28 mouse cellular contexts compared by ENCODE assay signal in the genomic region with DNA sequence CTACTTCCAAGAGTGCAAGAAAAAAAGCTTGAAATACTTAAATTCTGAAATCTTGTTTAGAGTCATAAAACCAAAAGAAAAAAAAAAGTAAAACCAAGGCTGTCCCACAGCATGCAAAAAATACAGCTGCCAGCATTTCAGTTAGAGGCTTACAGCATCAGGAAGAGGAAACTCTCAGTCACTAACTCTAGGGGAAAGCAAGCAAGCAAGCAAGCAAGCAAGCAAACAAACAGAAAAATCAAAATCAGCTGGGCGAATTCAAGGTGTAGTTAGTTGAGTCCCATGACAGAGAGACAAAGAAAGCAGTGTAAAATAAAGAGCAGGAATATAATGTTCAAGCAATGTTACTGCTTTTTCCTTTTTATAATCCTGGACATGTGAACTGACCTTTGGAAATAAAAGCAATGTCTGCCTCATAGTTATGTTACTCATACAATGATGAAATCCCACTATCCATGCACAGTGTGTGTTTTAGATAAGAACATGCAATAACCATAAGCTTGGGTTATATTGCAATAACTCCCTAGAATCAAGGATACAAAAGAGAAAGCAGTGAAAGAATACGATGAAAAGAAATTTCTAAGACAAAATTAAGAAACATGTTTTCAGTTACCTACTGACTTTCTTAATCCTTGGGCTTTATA.
DNase-seq lines count a peak whose midpoint lies in the region; ATAC-seq and TF ChIP-seq lines count a peak whose summit lies in the region.
"Had no signal": no experiment of that assay in that cellular context is flagged by ENCODE, and none has a peak within 500 bp of the region (broad histone marks: within the 10 kb centered on the region; RNA-seq: fewer than 3 reads in every experiment).

No protein-coding gene starts in this region.

- 0 out of 2 replicates have a peak overlapping the region, but pooled peaks have one; percentile 20 for H3K27ac ChIP-seq in midbrain, embryonic 14.5 days (replicated peaks; ENCODE audit: low read depth, low read length)
- no peak overlapping the region for H3K27ac ChIP-seq in midbrain, embryonic 15.5 days
- H3K27ac ChIP-seq in intestine, postnatal 0 days (ENCODE audit: low read depth, low read length): peak overlapping the region; percentile 78
- H3K27ac ChIP-seq in heart, embryonic 12.5 days (ENCODE audit: poor library complexity, severe bottlenecking): no peak overlapping the region
- H3K27ac ChIP-seq: forebrain, embryonic 13.5 days; heart, adult 2 months; heart, embryonic 13.5 days; hindbrain, embryonic 14.5 days; kidney, postnatal 0 days; liver, embryonic 15.5 days; lung, embryonic 15.5 days had no signal

- no peaks in the 10 kb centered on the region for H3K9me3 ChIP-seq in midbrain, embryonic 14.5 days (ENCODE audit: control insufficient read depth, low read length)
- H3K9me3 ChIP-seq in midbrain, embryonic 15.5 days: no peaks in the 10 kb centered on the region
- no peaks in the 10 kb centered on the region for H3K9me3 ChIP-seq in intestine, postnatal 0 days (ENCODE audit: control insufficient read depth)
- H3K9me3 ChIP-seq in heart, embryonic 12.5 days (replicated peaks): no peaks in the 10 kb centered on the region
- H3K9me3 ChIP-seq: forebrain, embryonic 13.5 days; heart, embryonic 13.5 days; liver, embryonic 15.5 days; lung, embryonic 15.5 days had no signal

- no peaks in the 10 kb centered on the region for H3K4me1 ChIP-seq in midbrain, embryonic 14.5 days (ENCODE audit: control insufficient read depth, insufficient read depth, low read length)
- no peaks in the 10 kb centered on the region for H3K4me1 ChIP-seq in midbrain, embryonic 15.5 days
- peaks cover 4% of the 10 kb centered on the region; the same call in 1 of the 2 replicates for H3K4me1 ChIP-seq in intestine, postnatal 0 days (replicated peaks; ENCODE audit: control insufficient read depth, insufficient read depth, low read length)
- H3K4me1 ChIP-seq in heart, embryonic 12.5 days (replicated peaks): no peaks in the 10 kb centered on the region
- H3K4me1 ChIP-seq: forebrain, embryonic 13.5 days; heart, embryonic 13.5 days; lung, embryonic 15.5 days had no signal

- no peak overlapping the region for H3K9ac ChIP-seq in midbrain, embryonic 14.5 days (replicated peaks; ENCODE audit: low read length)
- H3K9ac ChIP-seq in midbrain, embryonic 15.5 days: no peak overlapping the region
- H3K9ac ChIP-seq in intestine, postnatal 0 days (ENCODE audit: low read depth, low read length): no peak overlapping the region
- H3K9ac ChIP-seq in heart, embryonic 12.5 days: no peak overlapping the region
- H3K9ac ChIP-seq: forebrain, embryonic 13.5 days; heart, embryonic 13.5 days; hindbrain, embryonic 14.5 days; liver, embryonic 15.5 days; lung, embryonic 15.5 days had no signal

- WGBS in midbrain, embryonic 14.5 days: 94% methylated on average over 2 of the region's 2 CpGs
- 91% methylated on average over 2 of the region's 2 CpGs for WGBS in midbrain, embryonic 15.5 days
- WGBS in intestine, postnatal 0 days: 38% methylated on average over 2 of the region's 2 CpGs
- WGBS in heart, embryonic 12.5 days: 91% methylated on average over 2 of the region's 2 CpGs

- H3K36me3 ChIP-seq in midbrain, embryonic 14.5 days (ENCODE audit: control insufficient read depth, insufficient read depth, low read length): no peaks in the 10 kb centered on the region
- H3K36me3 ChIP-seq in midbrain, embryonic 15.5 days (replicated peaks): no peaks in the 10 kb centered on the region
- peaks cover 4% of the 10 kb centered on the region; the same call in 1 of the 2 replicates for H3K36me3 ChIP-seq in intestine, postnatal 0 days (ENCODE audit: control insufficient read depth, insufficient read depth)
- no peaks in the 10 kb centered on the region for H3K36me3 ChIP-seq in heart, embryonic 12.5 days
- H3K36me3 ChIP-seq: lung, embryonic 15.5 days had no signal

- no peak overlapping the region for H3K4me3 ChIP-seq in midbrain, embryonic 14.5 days (replicated peaks; ENCODE audit: low read depth, low read length)
- no peak overlapping the region for H3K4me3 ChIP-seq in midbrain, embryonic 15.5 days
- H3K4me3 ChIP-seq in intestine, postnatal 0 days (ENCODE audit: low read depth, low read length): no peak overlapping the region
- no peak overlapping the region for H3K4me3 ChIP-seq in heart, embryonic 12.5 days
- H3K4me3 ChIP-seq: forebrain, embryonic 13.5 days; heart, adult 2 months; heart, embryonic 13.5 days; liver, embryonic 15.5 days; lung, embryonic 15.5 days had no signal

- H3K4me2 ChIP-seq in midbrain, embryonic 14.5 days (ENCODE audit: low read length): no peak overlapping the region
- no peak overlapping the region for H3K4me2 ChIP-seq in midbrain, embryonic 15.5 days
- peak overlapping the region; percentile 45 for H3K4me2 ChIP-seq in intestine, postnatal 0 days (replicated peaks; ENCODE audit: low read depth)
- H3K4me2 ChIP-seq in heart, embryonic 12.5 days: no peak overlapping the region
- H3K4me2 ChIP-seq: forebrain, embryonic 13.5 days; heart, embryonic 13.5 days; hindbrain, embryonic 14.5 days; liver, embryonic 15.5 days; lung, embryonic 15.5 days had no signal

- ATAC-seq in midbrain, embryonic 14.5 days (ENCODE audit: low FRiP score, low TSS enrichment): no peak
- ATAC-seq in midbrain, embryonic 15.5 days (replicated peaks): no peak
- peak; percentile 98 for ATAC-seq in intestine, postnatal 0 days
- ATAC-seq in heart, embryonic 12.5 days (ENCODE audit: insufficient number of reproducible peaks, low FRiP score): no peak
- ATAC-seq: activated CD4-positive, CD25-positive, alpha-beta regulatory T cell, adult 4 months; forebrain, embryonic 13.5 days; inflammation-experienced regulatory T-cells, adult 6 months; midbrain, embryonic 16.5 days had no signal

- TF ChIP-seq CTCF in intestine, postnatal 0 days (IDR thresholded peaks at IDR 0.05; ENCODE audit: low read depth): no peak

- no peak for DNase-seq in midbrain, embryonic 14.5 days
- peak; percentile 34 for DNase-seq in NIH3T3 (ENCODE audit: low read depth)
- DNase-seq in embryo, embryonic 10 days (ENCODE audit: low spot score): no peak
- DNase-seq in frontal cortex, postnatal 25 days (ENCODE audit: low spot score in 2 of 2): no peak
- DNase-seq: adrenal gland, adult 2 months; adrenal gland, postnatal 36 days; cerebellum, adult 2 months; cerebellum, postnatal 14 days; gastrocnemius, postnatal 25 days; heart, adult 2 months; heart, postnatal 10 days; kidney, adult 8-10 months; kidney, postnatal 4 days; lung, postnatal 4 days; right cerebral cortex, postnatal 25 days; thymus, postnatal 4 days had no signal

- H3K27me3 ChIP-seq in midbrain, embryonic 14.5 days (ENCODE audit: control insufficient read depth, insufficient read depth, low read length): no peaks in the 10 kb centered on the region
- no peaks in the 10 kb centered on the region for H3K27me3 ChIP-seq in midbrain, embryonic 15.5 days (replicated peaks)
- no peaks in the 10 kb centered on the region for H3K27me3 ChIP-seq in intestine, postnatal 0 days (replicated peaks; ENCODE audit: control insufficient read depth, insufficient read depth, low read length)
- H3K27me3 ChIP-seq in heart, embryonic 12.5 days (replicated peaks): no peaks in the 10 kb centered on the region
- H3K27me3 ChIP-seq: forebrain, embryonic 13.5 days; heart, embryonic 13.5 days; liver, embryonic 15.5 days; lung, embryonic 15.5 days had no signal

Comparison
In these comparisons a context has a peak if more than half of its experiments do, and no peak if none do; other contexts are left out.
1. H3K27ac ChIP-seq: peak in midbrain, embryonic 14.5 days (single experiment) and intestine, postnatal 0 days (single experiment); none in midbrain, embryonic 15.5 days (single experiment) and heart, embryonic 12.5 days (single experiment).